Mouse (Mus musculus) Patski (cell line): ENCODE results near the gene Lgalsl. TPM values are rescaled to one million over a fixed set of nuclear protein-coding genes. Genes with fewer than 3 reads are reported as not detected.

ENCODE experiments used
- ATAC-seq: fragments of 100-300 bp; one replicate; pipeline ENCODE4 v1.8.0; 2021
- CTCF ChIA-PET: fragments of 350-600 bp; sonication (Branson Sonifier 250); formaldehyde crosslinking; loops from one replicate; lab custom pipeline; 2022; ENCODE audit warnings: inconsistent platforms; lab: Charles Lee
- POLR2A ChIA-PET: fragments of 350-600 bp; sonication (Branson Sonifier 250); formaldehyde crosslinking; loops from one replicate; lab custom pipeline; 2022; ENCODE audit warnings: antibody characterized with exemption, inconsistent platforms; lab: Charles Lee
- DNase-seq: peaks from one replicate; pipeline ENCODE4 v3.0.0-alpha.2; 2011; ENCODE audit warnings: low read depth, low spot score
- H3K27me3 ChIP-seq: fragments of 371-371 bp; one replicate; pipeline ENCODE4 v1.5.1; 2021
- CTCF ChIP-seq: fragments of 100-300 bp; IDR thresholded peaks from one replicate; pipeline ENCODE4 v1.5.1; 2021
- in situ Hi-C: fragments of 300-500 bp; cut with MboI; formaldehyde crosslinking; loops from 3 replicates; pipeline ENCODE4 v1.11.1; 2018; ENCODE audit warnings: low pct_unique_long_range_greater_than_20kb, mixed read lengths
- polyA plus RNA-seq: library from polyadenylated mRNA; unstranded; gene quantifications from one replicate; pipeline ENCODE4 v1.2.3, GENCODE M21; 2021

The Lgalsl gene
- polyA plus RNA-seq, 1 experiment from 2014 or later = 5.3 TPM

DNA sequence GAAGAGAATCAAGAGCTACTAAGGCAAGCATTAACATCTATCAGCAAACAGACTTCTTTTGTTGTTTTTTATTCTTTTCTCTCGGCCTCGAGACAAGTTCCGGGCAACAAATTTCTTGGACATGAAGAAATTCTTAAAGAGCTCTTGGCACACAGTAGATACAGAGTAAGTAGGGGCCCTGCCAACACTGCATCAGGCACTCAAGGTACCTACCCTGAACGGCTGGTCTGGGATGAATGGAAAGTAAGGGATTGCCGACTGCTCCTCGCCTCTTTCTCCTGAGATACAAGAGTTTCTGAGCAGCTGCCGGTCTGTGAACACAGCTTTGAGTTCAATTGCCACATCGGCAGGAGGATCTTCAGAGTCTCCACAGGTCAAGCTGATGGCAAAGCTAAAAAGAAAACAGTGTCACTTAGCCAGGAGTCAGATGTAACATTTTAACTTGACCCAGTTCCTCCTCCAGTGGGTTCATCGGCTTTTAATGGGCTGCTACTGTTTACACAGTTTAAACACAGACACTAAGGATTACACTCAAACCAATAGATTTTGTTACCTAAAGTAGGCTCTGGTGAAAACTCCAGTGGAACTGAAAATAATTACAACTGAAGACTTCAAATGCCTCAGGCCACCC is 1.7 kb downstream of the Lgalsl start:
- ChIA-PET CTCF (interaction anchor here (1.6 kb wide), 1 partner anchor 17 kb away, joined by 4 read pairs; no protein-coding TSS in a partner anchor), POLR2A (no interaction called here)
- ATAC-seq (no peak), DNase-seq (no peak)
- no peaks in the 10 kb centered on the region for H3K27me3 ChIP-seq
- no peak for TF ChIP-seq CTCF
- in situ Hi-C loops = no loop called here

DNA sequence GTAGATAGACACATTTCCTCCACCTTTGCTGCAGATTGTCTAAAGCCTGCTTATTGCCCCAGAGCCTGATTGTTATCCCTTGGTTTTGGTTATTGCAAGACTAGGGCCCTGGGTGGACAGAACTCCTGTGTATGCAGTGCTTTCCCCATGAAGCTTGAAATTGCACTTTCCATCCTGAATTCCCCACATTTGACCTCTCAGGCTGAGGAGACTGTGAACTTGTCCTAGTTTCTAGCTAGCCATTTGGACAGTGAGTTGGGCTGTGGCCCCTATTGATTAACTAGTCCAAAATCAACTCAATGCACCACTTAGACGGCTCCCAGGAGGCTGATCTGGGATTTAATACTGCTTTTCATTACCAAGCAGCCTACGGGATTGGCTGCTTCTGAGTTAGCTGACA is 6.9 kb downstream of the Lgalsl start:
- POLR2A ChIA-PET = interaction anchor here (0.8 kb wide), 1 partner anchor 706 kb away, joined by 4 read pairs; no protein-coding TSS in a partner anchor
- no peak for DNase-seq
- no peak for TF ChIP-seq CTCF
- CTCF ChIA-PET = no interaction called here
- H3K27me3 ChIP-seq = peaks cover 17% of the 10 kb centered on the region
- no peak for ATAC-seq
- in situ Hi-C loops = no loop called here

GRCm38 (mm10) chr11:20823301-20823700 is 7.6 kb downstream of the Lgalsl start:
- TF ChIP-seq CTCF = no peak
- ATAC-seq (no peak), DNase-seq (no peak)
- ChIA-PET POLR2A (interaction anchor here (0.8 kb wide), 1 partner anchor 706 kb away, joined by 4 read pairs; no protein-coding TSS in a partner anchor), CTCF (interaction anchor here (1.6 to 1.8 kb wide), 2 partner anchors 11 to 48 kb away, joined by 5 to 6 read pairs; no protein-coding TSS in a partner anchor)
- peaks cover 24% of the 10 kb centered on the region for H3K27me3 ChIP-seq
- in situ Hi-C loops = no loop called here

DNA sequence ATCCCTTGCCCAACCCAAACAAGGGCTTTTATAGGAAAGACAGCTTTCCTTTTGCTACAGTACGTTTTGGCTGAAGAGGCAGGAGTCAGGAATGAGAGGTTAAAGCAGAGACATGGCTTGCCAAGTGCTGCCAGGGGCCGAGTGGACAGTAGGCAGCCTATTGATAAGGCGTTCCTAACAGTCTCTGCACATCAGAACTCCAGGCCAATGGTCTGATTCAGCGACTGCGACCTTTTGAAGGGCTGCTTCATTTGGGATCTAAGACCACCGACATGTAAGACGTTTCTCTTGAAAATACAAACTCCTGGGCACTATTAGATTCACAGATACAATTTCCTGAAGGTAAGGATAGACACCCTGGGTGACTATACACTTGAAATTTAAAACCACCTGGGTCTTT is 9.5 kb downstream of the Lgalsl start:
- POLR2A ChIA-PET = interaction anchor here (0.5 kb wide), 1 partner anchor 287 kb away, joined by 3 read pairs; no protein-coding TSS in a partner anchor
- DNase-seq (no peak), ATAC-seq (no peak)
- in situ Hi-C loops = no loop called here
- peaks cover 37% of the 10 kb centered on the region for H3K27me3 ChIP-seq
- TF ChIP-seq CTCF = no peak
- CTCF ChIA-PET = no interaction called here

DNA sequence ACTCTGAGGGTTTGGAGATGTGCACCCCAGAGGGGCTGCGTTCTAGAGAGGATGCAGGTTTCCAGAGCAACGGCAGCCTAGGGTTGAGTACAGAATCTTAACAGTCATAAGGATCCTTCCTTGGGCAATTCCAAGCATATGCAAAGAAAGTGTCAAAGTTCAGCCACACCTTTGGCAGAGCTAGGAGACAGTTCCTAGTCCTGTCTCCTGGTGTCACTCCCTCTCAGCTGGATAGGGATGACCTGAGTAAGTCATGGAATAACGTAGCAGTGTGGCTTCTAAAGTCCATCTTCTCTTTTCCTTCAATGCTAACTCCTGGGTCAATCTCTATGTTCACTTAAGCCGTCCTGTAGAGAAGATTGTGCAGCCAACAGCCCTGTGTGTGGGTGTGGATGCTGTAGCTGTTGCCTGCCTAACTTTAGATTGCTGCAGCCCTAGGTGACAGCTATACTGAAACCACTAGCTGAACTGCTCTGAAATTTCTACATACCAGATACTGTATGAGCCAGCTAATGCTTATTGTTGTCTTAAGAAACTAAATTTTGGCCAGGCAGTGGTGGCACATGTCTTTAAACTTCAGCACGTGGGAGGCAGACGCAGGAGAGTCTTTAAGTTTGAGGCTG is 16.8 kb downstream of the Lgalsl start:
- DNase-seq (no peak), ATAC-seq (no peak)
- CTCF ChIA-PET = interaction anchor here (1.6 kb wide), 1 partner anchor 28 kb away, joined by 3 read pairs; no protein-coding TSS in a partner anchor
- no peak for TF ChIP-seq CTCF
- in situ Hi-C loops = no loop called here
- POLR2A ChIA-PET = no interaction called here
- H3K27me3 ChIP-seq = peaks cover 71% of the 10 kb centered on the region

DNA sequence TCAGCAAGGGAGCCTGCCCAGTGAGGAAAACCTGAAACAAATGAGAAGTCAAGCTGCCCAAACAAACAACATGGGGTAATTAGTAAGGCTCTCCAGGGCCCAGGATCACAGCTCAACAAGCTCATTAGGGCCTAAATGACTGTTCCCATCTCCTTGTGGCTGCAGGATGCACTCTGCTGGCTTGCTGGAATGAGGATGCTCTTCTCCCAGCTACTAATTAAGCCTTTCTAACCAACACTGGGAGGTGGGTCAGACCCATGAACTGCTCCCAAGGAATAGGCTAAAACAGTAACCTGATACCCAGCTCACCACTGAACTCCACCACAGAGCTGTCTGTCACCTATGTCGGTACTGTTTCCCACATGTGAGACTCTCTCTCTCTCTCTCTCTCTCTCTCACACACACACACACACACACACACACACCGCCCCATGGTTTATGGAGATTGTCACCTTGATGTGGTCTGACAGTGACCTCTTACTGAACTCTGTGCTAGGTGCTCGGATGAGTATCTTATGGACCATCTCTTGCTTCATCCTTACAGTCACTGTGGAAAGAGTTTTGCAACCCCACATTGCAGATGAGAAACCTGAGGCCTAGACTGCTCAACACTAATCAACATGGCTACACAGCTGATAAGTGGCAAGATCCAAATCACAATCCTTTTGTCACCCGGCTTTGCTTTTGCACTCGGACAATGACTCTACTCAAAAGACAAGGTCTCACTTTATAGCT is 18.5 kb downstream of the Lgalsl start:
- POLR2A ChIA-PET = no interaction called here
- CTCF ChIA-PET = interaction anchor here (0.8 to 1.7 kb wide), 5 partner anchors 10 to 101 kb away, joined by 3 to 6 read pairs (median 3); no protein-coding TSS in a partner anchor
- in situ Hi-C loops = no loop called here
- no peak for TF ChIP-seq CTCF
- H3K27me3 ChIP-seq = peaks cover 70% of the 10 kb centered on the region
- DNase-seq (peak; percentile 92), ATAC-seq (peak; percentile 97)

DNA sequence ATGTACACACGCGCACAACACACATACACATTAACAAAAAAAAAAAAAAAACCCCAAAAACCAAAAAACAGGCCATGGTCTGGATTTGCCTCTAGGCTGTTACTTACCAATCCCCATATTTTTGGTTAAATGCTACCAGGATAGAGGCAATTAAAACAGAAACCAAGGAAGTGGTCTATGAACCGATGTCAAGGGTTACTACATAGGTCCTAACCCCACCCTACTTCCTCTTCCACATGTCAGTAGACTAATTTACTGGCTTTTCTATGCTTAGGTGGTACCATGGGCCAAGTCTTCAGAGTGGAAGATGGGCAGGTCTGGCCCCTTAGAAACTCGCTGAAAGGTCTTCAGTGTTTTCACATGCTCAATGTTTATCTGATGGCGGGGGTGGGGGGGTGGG is 24.2 kb downstream of the Lgalsl start:
- ATAC-seq = no peak
- POLR2A ChIA-PET = no interaction called here
- CTCF ChIA-PET = interaction anchor here (1.2 kb wide), 1 partner anchor 90 kb away, joined by 3 read pairs; no protein-coding TSS in a partner anchor
- DNase-seq = no peak
- in situ Hi-C loops = no loop called here
- TF ChIP-seq CTCF = no peak
- H3K27me3 ChIP-seq = peaks cover 74% of the 10 kb centered on the region

DNA sequence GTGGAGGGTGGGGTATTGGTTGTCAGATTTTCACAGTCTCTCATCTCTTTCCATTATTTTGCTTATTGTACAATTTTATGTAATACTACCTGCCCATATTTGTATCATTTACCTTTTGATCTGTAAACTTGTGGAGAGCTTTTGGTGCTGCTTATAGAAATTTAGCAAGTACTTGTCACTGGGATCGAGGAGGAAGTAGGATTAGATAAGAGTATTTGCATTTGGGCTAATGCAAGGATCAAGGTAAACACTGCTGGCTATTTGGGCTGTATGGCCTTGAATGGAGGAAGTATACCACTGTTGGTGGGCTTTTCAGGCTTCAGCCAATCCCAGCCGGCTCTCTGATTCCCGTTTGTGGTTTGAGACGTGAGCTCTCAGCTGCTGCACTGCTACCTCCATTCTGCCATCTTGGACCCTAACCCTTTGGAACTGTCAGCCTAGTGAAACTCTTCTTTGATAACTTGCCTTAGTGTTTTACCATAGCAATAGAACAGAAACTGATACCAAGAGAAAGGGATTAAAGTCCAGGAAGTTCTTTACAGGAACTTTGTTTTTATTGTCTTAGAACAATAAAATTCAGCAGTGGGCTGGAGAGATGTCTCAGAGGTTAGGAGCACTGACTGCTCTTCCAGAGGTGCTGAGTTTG is 25.1 kb downstream of the Lgalsl start:
- in situ Hi-C loops = no loop called here
- POLR2A ChIA-PET = no interaction called here
- no peak for TF ChIP-seq CTCF

GRCm38 (mm10) chr11:20804416-20804815 is 26.4 kb downstream of the Lgalsl start:
- TF ChIP-seq CTCF = no peak
- DNase-seq (no peak), ATAC-seq (no peak)
- ChIA-PET CTCF (no interaction called here), POLR2A (no interaction called here)
- peaks cover 74% of the 10 kb centered on the region for H3K27me3 ChIP-seq
- in situ Hi-C loops = no loop called here

More for the DNA sequence above, 25.1 kb downstream of the Lgalsl start:
- no peak for ATAC-seq
- H3K27me3 ChIP-seq = peaks cover 79% of the 10 kb centered on the region
- no peak for DNase-seq
- CTCF ChIA-PET = no interaction called here
